Mouse (Mus musculus): ENCODE results near the gene Akr1c14.

DNA sequence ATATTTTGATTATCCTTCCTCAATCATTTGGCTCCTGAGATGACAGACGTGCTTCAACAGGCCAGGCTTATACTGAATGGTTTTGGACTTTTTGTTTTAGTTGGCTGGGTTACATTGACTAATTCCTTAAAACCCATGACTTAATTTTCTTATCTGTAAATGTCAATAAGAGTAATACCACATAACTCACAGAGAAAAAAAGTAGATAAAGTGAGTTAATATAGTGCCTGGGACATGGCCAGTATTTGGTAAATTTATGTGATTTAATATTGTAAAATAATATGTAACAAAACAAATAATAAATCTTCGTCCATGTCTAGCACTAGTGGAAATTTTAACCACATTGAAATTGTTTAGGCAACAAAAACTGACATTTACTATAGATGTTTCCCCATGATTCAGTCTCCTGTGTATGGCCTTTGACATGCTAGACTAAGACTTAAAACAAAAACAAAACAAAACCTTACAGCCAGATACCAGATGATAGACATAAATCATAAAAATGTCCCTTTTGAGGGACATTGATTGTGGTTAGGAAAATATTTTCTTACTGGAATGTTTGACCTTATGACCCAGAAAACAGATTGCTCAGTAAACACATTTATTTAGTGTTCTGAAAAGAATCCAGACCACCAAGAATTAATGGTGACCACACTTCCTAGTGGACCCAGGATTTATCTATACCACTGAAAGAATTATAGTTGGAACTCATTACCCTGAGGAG, 70.5 kb downstream of the Akr1c14 start:
- TF ChIP-seq POLR2A (IDR thresholded peaks at IDR 0.05; ENCODE audit: insufficient read depth, low read length) (no peak), CTCF (IDR thresholded peaks at IDR 0.05; ENCODE audit: low read depth, low read length) (no peak)

All from ES-Bruce4 (cell line).